Mouse (Mus musculus) heart, adult 8-10 months (tissue): ENCODE data around the gene Lamc2. TPM values are rescaled to one million over a fixed set of nuclear protein-coding genes. Genes with fewer than 3 reads are reported as not detected.

Source experiments
- DNase-seq: peaks from one replicate; pipeline ENCODE4 v3.0.0; 2022; ENCODE audit warnings: low spot score
- total RNA-seq, 4 experiments: library from RNA; stranded (reverse); gene quantifications; 2 replicates each; pipeline ENCODE4 v1.2.4; 2022

Gene Lamc2
- total RNA-seq, 4 experiments from 2014 or later: 8.3 to 14.2 (median 11.6) TPM

- no peak for DNase-seq
Measured at GRCm38 (mm10) chr1:153127622-153128021, 58.6 kb downstream of the Lamc2 start.

- DNase-seq: peak; percentile 87
Measured at GRCm38 (mm10) chr1:153126491-153127381, 59.5 kb downstream of the Lamc2 start.

DNA sequence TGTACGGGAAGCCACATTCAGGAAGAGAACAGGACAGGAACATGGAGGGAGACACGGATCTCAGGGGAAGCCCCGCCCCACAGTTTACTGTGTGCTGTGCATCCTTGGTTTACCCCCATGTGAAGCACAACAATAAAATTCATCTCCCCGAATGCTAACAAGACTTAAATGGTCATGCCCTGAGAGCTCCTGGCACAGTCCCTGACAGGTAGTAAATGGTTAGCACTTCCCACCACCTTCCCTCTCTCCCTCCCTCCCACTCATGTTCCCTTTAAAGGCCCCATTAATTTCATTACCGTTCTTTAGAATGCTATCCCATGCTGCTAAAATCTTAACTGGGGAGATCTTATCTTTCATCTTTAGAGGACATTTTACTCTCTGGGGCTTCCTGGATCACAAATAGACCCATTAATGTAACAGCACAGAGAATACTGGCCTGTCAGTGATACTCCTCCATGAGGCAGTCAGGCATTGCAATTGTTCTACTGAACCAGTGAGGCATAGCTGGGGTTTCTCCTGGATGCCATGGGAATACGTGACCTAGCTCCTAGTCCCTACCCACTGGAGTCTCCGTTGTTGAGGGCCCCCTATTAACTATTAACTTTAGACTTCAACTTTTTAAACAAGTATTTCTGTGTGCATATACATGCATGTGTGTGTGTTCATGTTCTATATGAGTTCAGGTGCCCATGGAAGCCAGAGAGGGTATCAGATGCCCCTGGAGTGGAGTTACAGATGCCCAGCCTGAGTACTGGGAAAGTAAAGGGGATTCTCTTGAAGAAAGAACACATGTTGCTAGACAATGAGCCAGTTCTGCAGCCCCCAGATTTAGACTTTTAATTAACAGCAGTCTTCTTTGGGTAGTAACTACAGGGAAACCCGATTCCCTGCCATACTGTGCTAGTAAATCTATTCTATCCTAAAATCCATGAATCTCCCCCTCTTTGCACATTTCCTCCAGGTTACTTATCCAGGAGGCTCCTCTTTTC, 60.7 kb downstream of the Lamc2 start:
- DNase-seq: no peak

GRCm38 (mm10) chr1:153124502-153124901, 61.7 kb downstream of the Lamc2 start:
- no peak for DNase-seq

- no peak for DNase-seq
Measured at GRCm38 (mm10) chr1:153122764-153123163, 63.5 kb downstream of the Lamc2 start.

DNA sequence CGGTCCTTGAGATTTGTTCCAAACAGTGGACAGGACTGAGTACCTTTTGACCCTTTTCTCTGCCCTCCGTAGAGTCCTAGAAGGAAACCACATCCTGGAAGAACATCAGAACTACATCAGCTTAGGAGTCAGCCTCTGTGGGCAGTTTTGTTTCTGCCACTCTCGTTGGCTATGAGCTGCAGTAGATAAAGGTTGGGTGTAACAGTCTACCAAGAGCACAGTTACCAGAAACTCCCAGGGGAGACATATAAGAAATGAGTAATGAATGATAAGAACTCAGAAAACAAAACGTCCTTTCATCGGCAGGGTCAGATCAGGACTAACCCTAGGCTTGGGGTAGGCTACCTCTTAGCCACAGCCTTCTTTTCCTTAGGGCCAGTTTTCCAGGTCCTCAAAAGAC, 64.9 kb downstream of the Lamc2 start:
- no peak for DNase-seq

DNA sequence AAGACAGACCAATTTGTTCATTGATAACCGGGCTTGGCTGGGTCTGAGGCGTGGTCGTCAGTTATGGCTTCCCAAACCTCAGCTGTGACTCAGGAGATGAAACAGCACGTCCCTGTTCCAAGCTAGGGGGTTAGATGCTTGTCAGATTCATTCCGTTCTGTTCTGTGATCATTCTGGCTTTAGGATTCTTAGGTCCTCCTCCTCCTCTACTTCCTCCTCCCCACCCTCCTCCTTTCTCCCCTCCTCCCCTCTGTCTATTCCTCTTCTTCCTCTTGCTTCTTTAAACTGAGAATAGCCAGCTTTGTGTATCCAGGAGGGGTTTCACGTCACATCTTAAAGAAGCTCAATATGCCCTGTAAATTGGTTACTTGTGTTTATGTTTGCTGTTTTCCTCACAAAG, 65.7 kb downstream of the Lamc2 start:
- DNase-seq: no peak

DNA sequence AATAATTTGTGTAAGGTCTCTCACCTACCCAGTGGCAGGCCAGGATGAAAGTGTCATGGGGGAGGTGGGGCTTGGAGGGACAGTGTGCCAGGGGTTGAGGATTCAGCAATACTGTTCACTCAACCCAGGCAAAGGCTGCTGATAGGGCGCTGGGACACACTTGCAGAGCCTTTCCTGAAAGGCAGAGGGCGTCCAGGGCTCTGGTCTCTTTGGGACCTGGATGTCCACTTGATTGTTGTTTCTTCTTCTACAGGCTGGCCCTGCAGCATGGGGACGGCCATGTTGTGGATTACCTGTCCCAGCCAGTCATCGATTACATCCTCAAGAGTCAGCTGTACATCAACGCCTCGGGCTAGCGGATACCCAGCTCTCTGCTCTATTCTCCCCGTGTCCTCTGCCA, 70.9 kb downstream of the Lamc2 start:
- no peak for DNase-seq

DNA sequence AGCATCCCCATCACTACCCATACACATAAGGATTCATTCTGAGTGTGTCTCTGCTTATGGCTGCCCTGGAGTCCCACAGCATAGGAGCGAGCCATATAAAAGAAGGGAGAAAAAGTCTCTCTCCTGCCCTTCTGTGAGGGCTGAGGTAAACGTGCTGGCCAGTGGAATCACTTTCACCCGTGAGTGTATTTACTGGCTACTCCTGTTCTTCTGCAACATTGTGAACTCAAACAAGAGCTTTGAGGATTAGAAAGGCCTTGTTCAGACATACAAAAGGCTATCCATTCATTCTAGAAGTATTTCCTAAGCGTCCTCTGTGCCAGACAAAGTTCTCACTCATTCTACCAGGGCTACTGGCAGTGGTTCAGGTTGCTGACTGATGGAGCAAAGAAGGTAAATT, 74.7 kb downstream of the Lamc2 start:
- no peak for DNase-seq

- DNase-seq: no peak
Measured at GRCm38 (mm10) chr1:153109836-153110235, 76.4 kb downstream of the Lamc2 start.

DNA sequence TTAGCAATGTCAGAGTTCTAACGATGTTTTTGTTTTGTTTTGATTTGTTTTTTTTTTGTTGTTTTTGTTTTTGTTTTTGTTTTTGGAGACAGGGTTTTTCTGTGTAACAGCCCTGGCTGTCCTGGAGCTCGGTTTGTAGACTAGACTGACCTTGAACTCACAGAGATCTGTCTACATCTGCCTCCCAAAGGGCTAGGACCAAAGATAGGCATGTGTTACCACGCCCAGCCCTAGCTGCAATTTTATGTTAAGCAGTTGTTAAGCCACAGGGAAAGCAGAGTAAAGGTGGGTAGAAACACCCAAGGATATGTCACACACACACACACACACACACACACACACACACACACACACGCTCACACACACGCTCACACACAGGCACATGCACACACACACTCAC, 76.9 kb downstream of the Lamc2 start:
- no peak for DNase-seq

- no peak for DNase-seq
Measured at GRCm38 (mm10) chr1:153107866-153108265, 78.4 kb downstream of the Lamc2 start.

- no peak for DNase-seq
Measured at GRCm38 (mm10) chr1:153104804-153105203, 81.4 kb downstream of the Lamc2 start.

GRCm38 (mm10) chr1:153103186-153103554, 83.1 kb downstream of the Lamc2 start:
- DNase-seq: no peak

DNA sequence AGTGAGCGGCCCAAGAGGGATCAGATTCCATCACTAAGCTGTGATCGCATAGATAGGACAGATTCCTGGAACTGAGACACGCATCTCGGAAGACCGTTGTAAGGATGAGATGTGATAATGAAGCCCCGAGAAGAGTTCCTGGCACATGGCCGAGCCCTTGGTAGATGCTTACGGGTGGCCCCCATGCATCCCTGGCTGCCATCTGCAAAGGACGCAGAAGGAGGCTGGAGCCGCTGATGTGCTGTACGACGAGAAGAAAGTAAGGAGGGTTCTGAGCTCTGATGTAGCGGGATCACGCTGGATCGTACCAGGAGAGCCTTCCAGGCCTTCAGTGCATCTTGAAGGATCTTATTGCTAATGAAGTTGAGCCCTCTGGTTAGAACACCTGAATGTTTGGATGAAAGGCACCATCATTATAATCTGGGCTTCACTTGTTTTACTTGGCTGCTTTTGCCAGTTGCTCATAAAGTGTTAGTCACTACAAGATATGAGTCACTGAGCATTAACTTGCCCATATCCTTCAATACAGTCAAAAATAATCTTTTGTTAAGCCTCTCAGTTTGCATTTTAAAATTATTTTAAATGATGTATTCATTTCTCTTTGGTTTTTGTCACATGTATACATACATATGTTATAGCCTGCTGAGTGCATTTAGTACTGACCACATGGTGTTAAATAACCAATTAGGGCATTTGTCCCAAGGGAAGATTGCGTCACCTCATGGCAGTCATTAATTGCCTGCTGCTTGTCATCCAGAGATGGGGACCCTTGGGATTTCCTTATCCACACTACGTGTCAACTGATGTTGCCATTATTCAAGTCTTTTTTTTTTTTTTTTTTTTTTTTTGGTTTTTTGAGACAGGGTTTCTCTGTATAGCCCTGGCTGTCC, 83.7 kb downstream of the Lamc2 start:
- DNase-seq: no peak

DNA sequence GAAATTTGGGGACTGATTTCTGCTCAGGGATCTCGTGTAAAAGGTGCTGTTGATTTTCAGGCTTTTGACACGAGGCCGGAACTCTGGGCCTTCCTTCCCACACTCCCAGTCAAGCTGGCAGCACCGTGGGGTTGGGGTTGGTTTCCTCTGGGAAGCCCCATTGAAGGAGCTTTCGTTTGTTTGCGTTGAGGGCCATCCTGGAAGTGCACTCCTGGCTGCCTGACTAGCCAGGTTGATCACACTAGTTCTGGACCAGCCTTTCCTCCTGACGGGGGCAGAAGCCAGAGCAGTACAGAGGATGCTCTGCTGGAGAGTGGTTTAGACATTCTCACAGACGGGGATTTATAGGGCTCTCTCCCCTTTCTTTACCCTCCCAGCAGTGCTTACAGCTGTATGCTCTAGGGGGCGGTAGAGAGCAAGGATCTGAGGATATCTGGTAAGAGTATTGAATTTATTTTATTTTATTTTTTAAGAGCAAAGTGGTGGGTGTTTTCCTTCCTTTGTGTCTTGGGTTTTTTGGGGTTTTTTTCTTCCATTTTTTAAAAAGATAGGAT, 84.8 kb downstream of the Lamc2 start:
- DNase-seq: peak; percentile 65

DNA sequence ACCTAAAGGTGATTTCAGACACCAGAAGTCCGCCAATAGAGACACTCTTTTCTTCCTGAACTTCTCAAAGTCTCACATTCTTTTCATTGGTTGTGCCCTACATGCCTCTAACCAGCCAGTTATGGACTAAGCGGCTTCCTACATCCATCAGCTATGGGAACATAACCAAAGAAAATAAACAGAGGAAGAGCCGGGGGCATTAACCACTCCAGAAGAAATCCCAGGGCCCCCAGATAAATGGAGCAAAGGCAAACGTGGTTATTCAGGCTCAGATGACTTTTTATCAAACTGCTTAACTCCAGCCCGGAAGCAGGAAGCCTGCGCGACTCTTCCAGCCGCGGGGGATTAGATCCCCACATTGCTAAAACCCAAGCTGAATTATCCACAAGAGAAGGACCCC, 85.3 kb downstream of the Lamc2 start:
- no peak for DNase-seq

GRCm38 (mm10) chr1:153098586-153098985, 87.7 kb downstream of the Lamc2 start:
- no peak for DNase-seq

DNA sequence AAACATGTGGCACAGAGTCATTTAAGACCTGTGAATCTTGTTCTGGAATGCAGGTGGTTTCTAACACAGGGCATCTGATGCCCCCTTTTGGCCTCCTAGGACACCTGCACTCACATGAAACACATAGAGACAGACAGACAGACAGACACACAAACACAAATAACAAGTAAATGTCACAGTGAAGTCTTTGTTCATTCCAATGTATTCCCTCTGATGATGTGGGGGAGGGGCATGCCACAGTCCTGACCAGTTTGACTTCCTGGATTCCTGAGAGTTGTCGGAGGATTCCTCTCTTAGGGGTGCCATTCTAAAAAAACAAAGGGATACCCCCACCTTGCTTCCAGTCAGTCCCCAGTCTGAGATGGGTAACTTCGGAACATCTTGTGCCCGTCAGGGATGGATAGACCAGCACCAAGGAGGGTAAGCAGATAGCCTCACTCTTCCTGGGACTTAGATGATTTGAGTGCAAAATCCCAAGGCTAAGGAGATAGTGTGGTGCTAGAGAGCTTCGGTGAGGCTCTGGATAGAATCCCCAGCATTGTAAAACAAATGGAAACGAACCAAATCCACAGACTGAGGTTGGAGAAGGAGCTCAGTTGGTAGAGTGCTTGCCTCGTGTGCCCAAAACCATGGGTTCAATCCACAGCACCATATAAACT, 89.1 kb downstream of the Lamc2 start:
- no peak for DNase-seq
